Mouse (Mus musculus) small intestine, adult 2 months (tissue): ENCODE results near the gene H2-K1.

Source experiments
- CTCF ChIP-seq: fragments of 200-500 bp; IDR thresholded peaks from 2 replicates; pipeline ENCODE4 v1.5.1; 2012; ENCODE audit warnings: low read depth, mild to moderate bottlenecking, control low read depth, inconsistent platforms, low read length, moderate library complexity, mixed read lengths; ENCODE audit not compliant: insufficient replicate concordance, insufficient read length; ENCODE audit errors: extremely low read depth
- POLR2A ChIP-seq: fragments of 200-500 bp; IDR thresholded peaks from 2 replicates; pipeline ENCODE4 v1.6.1; 2012; ENCODE audit warnings: low read depth, mild to moderate bottlenecking, control low read depth, inconsistent platforms, low read length, moderate library complexity

GRCm38 (mm10) chr17:34022987-34023386 is 22.8 kb upstream of the H2-K1 start:
- TF ChIP-seq POLR2A (no peak), CTCF (no peak)
